Mouse (Mus musculus) embryonic facial prominence, embryonic 15.5 days (tissue): ENCODE results near the gene Gfra1. TPM values are rescaled to one million over a fixed set of nuclear protein-coding genes. Genes with fewer than 3 reads are reported as not detected.

Source experiments
- ATAC-seq: fragments of 200-750 bp; cut with Nextera tagmentation; 2 replicates; pipeline ENCODE4 v1.8.0; 2017; ENCODE audit warnings: low read depth, moderate TSS enrichment; ENCODE audit not compliant: insufficient number of reproducible peaks, low FRiP score, low TSS enrichment
- H3K27ac ChIP-seq: fragments of 300-500 bp; sonication (generic); replicated peaks from 2 replicates; pipeline ENCODE4 v1.5.1; 2015; ENCODE audit warnings: mild to moderate bottlenecking, inconsistent platforms
- H3K27me3 ChIP-seq: fragments of 300-500 bp; sonication (generic); 2 replicates; pipeline ENCODE4 v1.6.1; 2015; ENCODE audit warnings: inconsistent platforms
- H3K36me3 ChIP-seq: fragments of 300-500 bp; sonication (generic); 2 replicates; pipeline ENCODE4 v1.6.1; 2015; ENCODE audit warnings: mild to moderate bottlenecking, inconsistent platforms
- H3K4me1 ChIP-seq: fragments of 300-500 bp; sonication (generic); 2 replicates; pipeline ENCODE4 v1.6.1; 2015; ENCODE audit warnings: inconsistent platforms
- H3K4me2 ChIP-seq: fragments of 300-500 bp; sonication (generic); replicated peaks from 2 replicates; pipeline ENCODE4 v1.6.1; 2015; ENCODE audit warnings: mild to moderate bottlenecking, inconsistent platforms
- H3K4me3 ChIP-seq: fragments of 300-500 bp; sonication (generic); replicated peaks from 2 replicates; pipeline ENCODE4 v1.5.1; 2015; ENCODE audit warnings: mild to moderate bottlenecking, inconsistent platforms
- H3K9ac ChIP-seq: fragments of 300-500 bp; sonication (generic); 2 replicates; pipeline ENCODE4 v1.6.1; 2015; ENCODE audit warnings: inconsistent platforms
- H3K9me3 ChIP-seq: fragments of 300-500 bp; sonication (generic); replicated peaks from 2 replicates; pipeline ENCODE4 v1.6.1; 2016; ENCODE audit warnings: inconsistent platforms
- WGBS: fragments of 180-500 bp; shearing (Covaris S2); methylation state at CpG from one replicate; pipeline ENCODE4 v1.1.7; 2015; 5-methylcytosine and 5-hydroxymethylcytosine counted together
- polyA plus RNA-seq: library from polyadenylated mRNA; unstranded; fragments of >200 nt; fragmentation: Nextera tagmentation; extraction: Ambion mirVana; gene quantifications from 2 replicates; pipeline ENCODE4 v1.2.1, GENCODE M21; 2015

The Gfra1 gene
- polyA plus RNA-seq, 1 experiment from 2014 or later, result 55.4 TPM

DNA sequence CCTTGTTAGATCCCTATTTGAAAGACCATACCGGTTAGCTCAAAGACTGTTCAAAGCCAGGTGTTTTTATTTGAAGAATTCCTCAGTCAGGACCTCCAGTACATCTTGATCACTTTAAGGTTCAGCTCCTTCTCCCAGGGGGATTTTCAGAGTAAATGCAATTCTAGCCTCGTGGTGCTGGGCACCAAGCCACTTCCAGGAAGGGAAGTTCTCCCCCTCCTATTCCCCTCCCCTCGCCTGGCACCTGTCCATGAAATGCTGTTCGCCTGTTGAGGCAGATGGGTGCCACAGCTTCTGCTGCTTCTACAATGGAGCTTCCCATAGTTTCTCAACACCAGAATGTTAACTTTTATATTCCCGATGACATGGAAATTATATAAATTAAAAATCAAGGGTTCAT is 139.2 kb downstream of the Gfra1 start:
- WGBS, result 63% methylated on average over 5 of the region's 5 CpGs
- Histone ChIP-seq H3K4me1 (no peaks in the 10 kb centered on the region), H3K9me3 (no peaks in the 10 kb centered on the region), H3K27me3 (no peaks in the 10 kb centered on the region), H3K4me2 (no peak overlapping the region), H3K36me3 (no peaks in the 10 kb centered on the region), H3K27ac (no peak overlapping the region), H3K4me3 (no peak overlapping the region), H3K9ac (no peak overlapping the region)
- no peak for ATAC-seq

DNA sequence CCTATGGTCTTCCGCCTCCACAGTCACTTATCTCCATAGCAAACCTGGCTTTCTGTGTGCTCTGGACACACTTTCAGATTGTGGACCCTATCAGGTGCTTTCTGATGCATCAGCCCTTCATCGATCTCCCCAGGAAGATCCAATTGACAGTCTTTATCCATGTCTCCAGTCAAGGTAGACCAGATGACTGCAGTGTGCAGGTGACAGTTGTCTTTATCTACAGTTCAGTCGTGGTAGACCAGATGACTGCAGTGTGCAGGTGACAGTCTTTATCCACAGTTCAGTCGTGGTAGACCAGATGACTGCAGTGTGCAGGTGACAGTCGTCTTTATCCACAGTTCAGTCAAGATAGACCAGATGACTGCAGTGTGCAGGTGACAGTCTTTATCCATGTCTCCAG is 140.0 kb downstream of the Gfra1 start:
- Histone ChIP-seq H3K36me3 (no peaks in the 10 kb centered on the region), H3K27ac (no peak overlapping the region), H3K4me1 (no peaks in the 10 kb centered on the region), H3K9me3 (no peaks in the 10 kb centered on the region), H3K9ac (no peak overlapping the region), H3K4me3 (no peak overlapping the region), H3K27me3 (no peaks in the 10 kb centered on the region), H3K4me2 (no peak overlapping the region)
- 91% methylated on average over 5 of the region's 5 CpGs for WGBS
- ATAC-seq, result no peak

DNA sequence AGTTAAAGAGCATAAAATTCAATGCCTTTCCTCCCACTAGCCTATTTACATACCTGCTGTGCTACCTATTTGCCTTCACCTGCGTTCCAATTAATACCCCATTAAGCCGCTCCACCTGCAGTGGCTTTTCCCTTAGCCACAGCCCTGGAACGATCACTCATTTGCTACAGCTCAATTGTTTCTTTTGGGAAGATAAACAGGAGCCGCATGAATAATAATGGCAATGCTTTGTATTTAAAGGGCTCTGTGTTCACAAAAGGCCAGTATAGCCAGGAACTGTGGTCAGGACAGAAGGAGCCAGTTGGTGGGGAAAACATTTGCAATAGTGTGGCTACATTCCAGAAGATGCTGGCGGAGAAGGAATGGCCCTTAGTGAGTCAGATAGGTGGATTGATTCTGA is 141.1 kb downstream of the Gfra1 start:
- H3K27ac ChIP-seq, result no peak overlapping the region
- no peaks in the 10 kb centered on the region for H3K27me3 ChIP-seq
- no peaks in the 10 kb centered on the region for H3K36me3 ChIP-seq
- ATAC-seq, result no peak
- WGBS, result 90% methylated on average over 5 of the region's 5 CpGs
- H3K9me3 ChIP-seq, result no peaks in the 10 kb centered on the region
- H3K9ac ChIP-seq, result no peak overlapping the region
- H3K4me2 ChIP-seq, result no peak overlapping the region
- no peak overlapping the region for H3K4me3 ChIP-seq
- no peaks in the 10 kb centered on the region for H3K4me1 ChIP-seq

DNA sequence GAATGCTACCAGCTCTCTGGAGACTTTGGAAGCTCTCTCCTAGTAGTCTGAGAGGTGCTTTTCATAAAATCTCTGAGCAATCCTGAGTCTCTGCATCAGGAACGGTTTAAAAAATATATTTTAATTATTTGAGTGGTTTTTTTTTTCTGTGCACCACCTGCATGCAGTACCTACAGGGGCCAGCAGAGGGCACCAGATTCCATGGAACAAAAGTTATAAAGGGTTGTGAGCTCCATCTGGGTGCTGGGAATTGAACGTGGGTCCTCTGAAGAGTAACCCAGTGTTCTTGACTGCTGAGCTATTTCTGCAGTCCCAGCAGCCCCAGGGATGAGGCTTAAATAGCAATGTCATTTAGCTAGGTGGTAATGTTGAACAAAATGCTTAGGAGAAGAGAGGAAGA is 141.9 kb downstream of the Gfra1 start:
- Histone ChIP-seq H3K4me1 (no peaks in the 10 kb centered on the region), H3K9me3 (no peaks in the 10 kb centered on the region), H3K27ac (no peak overlapping the region), H3K4me2 (no peak overlapping the region), H3K36me3 (no peaks in the 10 kb centered on the region), H3K9ac (no peak overlapping the region), H3K27me3 (no peaks in the 10 kb centered on the region), H3K4me3 (no peak overlapping the region)
- ATAC-seq, result no peak
- WGBS, result 81% methylated on average over 2 of the region's 2 CpGs

DNA sequence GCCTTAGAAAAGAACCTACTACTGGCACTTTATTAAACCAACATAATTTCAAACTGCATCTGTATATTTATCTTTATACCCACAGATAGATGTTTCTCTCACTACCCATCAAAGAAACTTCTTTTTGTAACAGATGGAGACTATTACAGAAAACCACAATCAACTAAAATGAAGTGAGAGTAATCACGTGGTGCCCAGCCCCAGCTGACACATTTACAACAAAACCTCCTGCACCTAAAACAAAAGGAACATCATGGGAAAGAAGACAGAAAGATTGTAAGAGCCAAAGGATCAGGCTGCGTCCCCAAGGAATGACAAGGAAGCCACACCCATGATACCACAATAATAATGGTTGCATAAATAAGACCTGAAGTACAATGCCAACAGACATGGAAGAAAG is 143.2 kb downstream of the Gfra1 start:
- ATAC-seq, result no peak
- no peaks in the 10 kb centered on the region for H3K27me3 ChIP-seq
- no peaks in the 10 kb centered on the region for H3K36me3 ChIP-seq
- no peak overlapping the region for H3K4me3 ChIP-seq
- H3K4me2 ChIP-seq, result no peak overlapping the region
- H3K9ac ChIP-seq, result no peak overlapping the region
- 58% methylated on average over 2 of the region's 2 CpGs for WGBS
- no peaks in the 10 kb centered on the region for H3K4me1 ChIP-seq
- H3K9me3 ChIP-seq, result no peaks in the 10 kb centered on the region
- H3K27ac ChIP-seq, result no peak overlapping the region

DNA sequence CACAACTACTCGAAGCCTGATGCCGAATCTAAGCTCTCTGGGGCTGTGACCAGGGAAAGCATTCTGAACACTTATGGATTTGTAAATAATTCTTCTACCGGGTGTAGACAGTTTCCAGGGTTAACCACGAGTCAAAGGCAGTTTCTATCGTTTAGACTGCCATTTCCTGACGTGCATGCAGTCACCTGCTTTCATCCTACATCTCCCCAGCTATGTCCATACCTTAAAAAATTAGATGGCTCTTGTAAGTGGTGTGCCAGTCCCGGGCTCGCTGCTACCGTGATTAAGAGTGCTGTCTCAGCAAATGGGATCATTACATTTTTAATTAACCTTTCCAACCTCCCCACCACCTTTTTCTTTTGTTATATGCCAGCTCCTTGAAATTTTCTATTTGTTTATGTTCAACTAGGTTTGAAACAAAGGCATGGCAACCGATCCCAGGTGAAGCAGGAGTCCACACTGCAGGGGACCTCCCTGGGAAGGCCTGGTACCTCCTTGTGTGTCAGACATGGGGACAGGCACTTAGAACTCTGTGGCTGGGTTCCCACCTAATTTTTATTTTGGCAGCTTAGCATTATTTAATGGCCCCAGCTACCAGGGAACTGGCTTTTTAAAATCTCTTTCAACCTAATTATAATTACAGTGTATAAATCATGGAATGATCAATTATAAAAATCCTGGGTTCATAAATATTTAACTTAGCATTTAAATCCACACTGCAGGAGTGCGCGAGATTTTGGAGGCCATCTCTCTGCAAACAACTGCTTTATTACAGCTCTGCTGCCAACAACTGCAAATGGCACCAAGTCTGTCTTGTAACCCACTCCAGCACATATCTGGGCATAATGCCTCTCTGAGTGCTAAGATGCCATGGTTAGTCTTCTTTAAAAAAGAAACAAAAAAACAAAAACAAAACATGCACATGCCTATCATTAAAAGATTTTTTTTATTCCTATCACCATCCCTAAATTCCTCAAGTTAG is 145.1 kb downstream of the Gfra1 start:
- Histone ChIP-seq H3K27me3 (no peaks in the 10 kb centered on the region), H3K27ac (no peak overlapping the region), H3K9me3 (0 out of 2 replicates have a peak, but pooled peaks cover 3% of the 10 kb centered on the region), H3K4me3 (no peak overlapping the region), H3K4me2 (no peak overlapping the region), H3K36me3 (no peaks in the 10 kb centered on the region), H3K4me1 (no peaks in the 10 kb centered on the region), H3K9ac (no peak overlapping the region)
- no peak for ATAC-seq
- 57% methylated on average over 12 of the region's 12 CpGs for WGBS

DNA sequence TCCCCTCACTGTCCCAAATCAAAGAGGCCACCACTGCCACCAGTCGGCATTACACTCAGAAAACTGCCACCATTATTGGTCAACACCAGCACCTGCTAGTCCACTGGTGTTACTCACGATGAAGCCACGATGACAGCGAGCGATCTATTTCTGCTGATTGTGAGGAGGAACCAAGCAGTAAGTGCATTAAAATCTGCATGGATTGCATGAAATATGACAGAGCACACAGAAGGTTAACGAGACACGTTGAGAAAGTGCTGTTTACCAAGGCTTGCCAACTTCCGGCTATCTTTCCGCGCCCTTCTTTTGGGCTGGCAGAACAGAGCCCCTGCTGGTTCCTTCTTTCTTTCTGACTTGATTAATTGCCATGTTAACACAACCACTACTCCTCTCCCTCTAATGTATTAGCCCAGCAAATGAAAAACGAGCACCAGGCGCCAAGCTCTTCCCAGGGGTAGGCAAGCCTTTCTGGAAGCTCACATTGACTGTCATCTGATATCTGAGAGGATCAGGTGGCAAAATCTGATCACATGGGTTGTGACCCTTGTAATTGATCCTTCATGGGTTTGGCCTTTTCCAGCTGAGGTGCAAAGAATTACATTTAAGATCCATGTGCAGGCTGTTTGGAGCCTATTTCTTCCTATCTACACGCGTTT is 146.0 kb downstream of the Gfra1 start:
- Histone ChIP-seq H3K9me3 (0 out of 2 replicates have a peak, but pooled peaks cover 3% of the 10 kb centered on the region), H3K4me3 (no peak overlapping the region)

DNA sequence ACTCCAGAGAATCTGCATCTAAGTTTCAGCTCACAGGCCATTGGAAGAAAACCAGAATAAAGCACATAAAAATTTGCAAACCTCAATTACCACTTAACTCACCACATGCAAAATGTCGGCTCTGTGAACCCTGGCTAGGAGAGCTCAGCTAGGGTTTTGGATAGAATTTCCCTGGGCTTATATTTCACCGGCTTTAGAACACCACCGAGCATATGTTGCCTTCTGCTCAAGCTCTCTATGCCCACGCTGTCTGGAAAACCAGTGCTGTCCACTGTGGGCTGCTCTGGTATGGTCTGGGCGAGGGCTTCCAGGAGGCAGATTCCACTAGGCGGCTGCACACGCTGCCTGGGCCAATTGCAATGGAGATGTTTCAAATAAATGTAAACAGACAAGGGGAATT is 154.6 kb downstream of the Gfra1 start:
- 39% methylated on average over 7 of the region's 7 CpGs for WGBS
- Histone ChIP-seq H3K36me3 (no peaks in the 10 kb centered on the region), H3K4me2 (no peak overlapping the region), H3K9me3 (no peaks in the 10 kb centered on the region), H3K27ac (no peak overlapping the region), H3K9ac (no peak overlapping the region), H3K4me3 (no peak overlapping the region), H3K27me3 (peaks cover 12% of the 10 kb centered on the region; the same call in 1 of the 2 replicates), H3K4me1 (peaks cover 12% of the 10 kb centered on the region)
- peak; percentile 59; the same call in 1 of the 2 replicates for ATAC-seq

More for the DNA sequence above, 146.0 kb downstream of the Gfra1 start:
- Histone ChIP-seq H3K4me2 (no peak overlapping the region), H3K36me3 (no peaks in the 10 kb centered on the region), H3K27ac (no peak overlapping the region), H3K9ac (no peak overlapping the region), H3K4me1 (no peaks in the 10 kb centered on the region), H3K27me3 (no peaks in the 10 kb centered on the region)
- 74% methylated on average over 14 of the region's 14 CpGs for WGBS
- ATAC-seq, result no peak

DNA sequence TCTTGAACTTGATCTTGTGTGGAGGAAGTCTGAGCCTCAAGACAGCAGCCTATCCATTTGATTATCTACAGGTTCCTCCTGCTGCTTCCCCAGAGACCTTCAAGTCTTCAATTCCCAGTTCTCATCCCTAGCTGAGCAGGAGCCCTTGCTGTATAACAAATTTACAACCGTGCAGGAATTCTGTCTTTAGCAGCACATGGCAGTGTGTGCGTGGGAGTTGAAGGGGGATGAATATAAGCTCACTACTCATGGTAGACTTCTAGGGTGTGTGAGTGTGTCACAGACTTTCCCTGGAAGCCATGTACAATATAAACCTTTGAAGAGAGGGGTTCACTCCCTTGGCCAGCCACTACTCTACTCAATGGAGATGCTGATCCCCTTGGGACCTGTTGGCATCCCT is 157.8 kb downstream of the Gfra1 start:
- Histone ChIP-seq H3K4me2 (no peak overlapping the region), H3K9me3 (no peaks in the 10 kb centered on the region), H3K27me3 (peaks cover 15% of the 10 kb centered on the region; the same call in 1 of the 2 replicates), H3K9ac (no peak overlapping the region), H3K36me3 (no peaks in the 10 kb centered on the region), H3K4me1 (peaks cover 14% of the 10 kb centered on the region), H3K27ac (no peak overlapping the region), H3K4me3 (no peak overlapping the region)
- WGBS, result 86% methylated on average over 2 of the region's 2 CpGs
- ATAC-seq, result no peak

DNA sequence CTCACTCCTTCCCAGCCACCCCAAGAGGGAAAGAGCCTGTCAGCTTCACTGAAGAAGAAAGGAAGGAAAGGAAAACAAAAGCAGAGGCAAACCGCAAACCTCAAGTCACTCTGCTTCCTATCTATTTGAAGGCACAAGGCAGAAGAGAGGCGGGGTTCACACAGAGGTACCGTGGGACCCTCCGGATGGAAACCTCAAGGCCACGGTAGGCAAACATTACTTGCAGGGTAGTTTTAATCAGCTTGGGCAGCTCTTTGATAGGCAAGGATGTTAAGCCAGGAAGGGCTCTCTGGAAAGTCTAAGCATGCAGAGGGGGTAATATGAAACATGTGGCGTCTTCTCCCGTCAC is 158.9 kb downstream of the Gfra1 start:
- H3K4me3 ChIP-seq, result no peak overlapping the region
- peaks cover 15% of the 10 kb centered on the region; the same call in 1 of the 2 replicates for H3K27me3 ChIP-seq
- H3K36me3 ChIP-seq, result no peaks in the 10 kb centered on the region
- H3K4me2 ChIP-seq, result no peak overlapping the region
- ATAC-seq, result no peak
- no peak overlapping the region for H3K27ac ChIP-seq
- H3K9me3 ChIP-seq, result no peaks in the 10 kb centered on the region
- 21% methylated on average over 7 of the region's 7 CpGs for WGBS
- H3K4me1 ChIP-seq, result peaks cover 14% of the 10 kb centered on the region
- H3K9ac ChIP-seq, result no peak overlapping the region

DNA sequence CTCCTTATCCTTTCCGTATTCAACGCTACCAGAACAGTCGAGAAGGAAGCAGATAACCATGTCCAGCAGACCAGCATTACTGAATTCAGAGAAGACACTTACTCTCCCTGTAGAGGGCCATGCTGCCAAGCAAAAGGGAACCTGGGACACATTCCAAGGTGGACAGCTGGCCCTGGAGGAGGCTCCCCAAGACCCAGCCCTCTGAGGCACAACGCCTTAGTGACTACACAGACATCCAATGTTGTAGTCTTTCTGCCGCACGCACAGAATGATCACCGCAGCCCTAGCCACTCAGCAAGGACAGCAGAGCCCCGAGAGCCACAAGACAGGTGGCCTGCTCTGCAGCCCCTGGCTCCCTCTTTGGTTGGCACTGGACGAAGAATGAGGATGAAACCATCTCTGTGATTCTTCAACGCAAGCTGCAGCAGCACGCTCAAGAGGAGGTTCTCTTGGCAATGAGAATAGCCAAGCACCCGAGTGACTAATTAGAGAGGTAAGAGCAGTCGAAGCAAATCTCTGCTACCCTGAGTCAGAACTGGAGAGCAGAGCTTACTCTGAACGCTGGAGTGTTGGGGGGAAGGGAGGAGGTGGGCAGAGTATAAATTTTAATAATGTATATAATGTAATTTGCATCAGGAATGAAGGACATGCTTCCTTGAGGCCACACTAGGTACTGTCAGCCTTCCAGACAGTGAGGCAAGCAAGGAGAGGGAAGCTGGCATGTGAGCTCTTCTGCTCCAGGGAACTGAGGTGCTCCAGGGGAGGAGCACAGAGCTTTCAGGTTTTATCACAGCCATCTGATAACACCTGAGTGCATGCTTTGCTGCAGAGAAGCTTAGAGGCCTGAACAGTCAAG is 159.5 kb downstream of the Gfra1 start:
- WGBS, result 75% methylated on average over 14 of the region's 14 CpGs
- Histone ChIP-seq H3K9ac (no peak overlapping the region), H3K27ac (no peak overlapping the region), H3K27me3 (peaks cover 15% of the 10 kb centered on the region; the same call in 1 of the 2 replicates), H3K4me3 (no peak overlapping the region), H3K9me3 (no peaks in the 10 kb centered on the region), H3K4me2 (no peak overlapping the region), H3K36me3 (no peaks in the 10 kb centered on the region), H3K4me1 (peaks cover 14% of the 10 kb centered on the region)
- ATAC-seq, result no peak
